Mouse (Mus musculus): ENCODE data around the gene Top3a. TPM values are rescaled to one million over a fixed set of nuclear protein-coding genes. Genes with fewer than 3 reads are reported as not detected.
A peak's percentile ranks its signal among the peaks of the same experiment; 100 is the strongest.
"Not testable (repeated sequence)": the region's sequence is repeated elsewhere in the genome, so short reads cannot be mapped to it uniquely, and the experiment has no call there.

The Top3a gene
- total RNA-seq (2014; fragmentation: Nextera tagmentation): 17.7 and 25.5 TPM in 2 replicates
- total RNA-seq (2017): 23.8 and 28.9 TPM in 2 replicates

GRCm38 (mm10) chr11:60776829-60777740, at the start of gene Top3a, which contains the start of gene Smcr8:
Gene Top3a, minus strand, starts transcription at chr11:60777365.
Gene Smcr8, plus strand, starts transcription at chr11:60777524.
- peak; percentile 86 for ATAC-seq (replicated peaks; ENCODE audit: poor library complexity, severe bottlenecking)

GRCm38 (mm10) chr11:60826700-60827099, 49.5 kb upstream of the Top3a start:
- ATAC-seq (replicated peaks; ENCODE audit: poor library complexity, severe bottlenecking): peak; percentile 58

GRCm38 (mm10) chr11:60825191-60825590, 48.0 kb upstream of the Top3a start:
- no peak for ATAC-seq (replicated peaks; ENCODE audit: poor library complexity, severe bottlenecking)

GRCm38 (mm10) chr11:60823771-60824170, 46.6 kb upstream of the Top3a start:
- ATAC-seq (replicated peaks; ENCODE audit: poor library complexity, severe bottlenecking): 0 out of 2 replicates have a peak, but pooled peaks have one; percentile 24

GRCm38 (mm10) chr11:60816398-60816797, 39.2 kb upstream of the Top3a start:
- ATAC-seq (replicated peaks; ENCODE audit: poor library complexity, severe bottlenecking): no peak

- ATAC-seq (replicated peaks; ENCODE audit: poor library complexity, severe bottlenecking): not testable (repeated sequence)
Observed at GRCm38 (mm10) chr11:60811618-60812017, 34.5 kb upstream of the Top3a start, which contains the start of gene Shmt1. Gene Shmt1, minus strand, starts transcription at chr11:60811718.

GRCm38 (mm10) chr11:60811054-60811460, 33.9 kb upstream of the Top3a start:
- ATAC-seq (replicated peaks; ENCODE audit: poor library complexity, severe bottlenecking): peak; percentile 100

GRCm38 (mm10) chr11:60810046-60810965, 33.1 kb upstream of the Top3a start:
- no peak for ATAC-seq (replicated peaks; ENCODE audit: poor library complexity, severe bottlenecking)

- ATAC-seq (replicated peaks; ENCODE audit: poor library complexity, severe bottlenecking): no peak
Observed at GRCm38 (mm10) chr11:60809546-60809945, 32.4 kb upstream of the Top3a start.

GRCm38 (mm10) chr11:60808286-60809070, 31.3 kb upstream of the Top3a start:
- ATAC-seq (replicated peaks; ENCODE audit: poor library complexity, severe bottlenecking): no peak

- ATAC-seq (replicated peaks; ENCODE audit: poor library complexity, severe bottlenecking): no peak
Observed at GRCm38 (mm10) chr11:60800892-60801291, 23.7 kb upstream of the Top3a start.

- no peak for ATAC-seq (replicated peaks; ENCODE audit: poor library complexity, severe bottlenecking)
Observed at GRCm38 (mm10) chr11:60799977-60800376, 22.8 kb upstream of the Top3a start.

GRCm38 (mm10) chr11:60796342-60796741, 19.2 kb upstream of the Top3a start:
- no peak for ATAC-seq (replicated peaks; ENCODE audit: poor library complexity, severe bottlenecking)

- ATAC-seq (replicated peaks; ENCODE audit: poor library complexity, severe bottlenecking): no peak
Observed at GRCm38 (mm10) chr11:60790472-60790871, 13.3 kb upstream of the Top3a start.

- ATAC-seq (replicated peaks; ENCODE audit: poor library complexity, severe bottlenecking): peak; percentile 66
Observed at GRCm38 (mm10) chr11:60787595-60787994, 10.4 kb upstream of the Top3a start.

GRCm38 (mm10) chr11:60784179-60784922, 7.2 kb upstream of the Top3a start:
- peak; percentile 84 for ATAC-seq (replicated peaks; ENCODE audit: poor library complexity, severe bottlenecking)

- no peak for ATAC-seq (replicated peaks; ENCODE audit: poor library complexity, severe bottlenecking)
Observed at GRCm38 (mm10) chr11:60779673-60780189, 2.6 kb upstream of the Top3a start.

- no peak for ATAC-seq (replicated peaks; ENCODE audit: poor library complexity, severe bottlenecking)
Observed at GRCm38 (mm10) chr11:60777801-60778370, 721 bp upstream of the Top3a start.

Measured in granulocyte monocyte progenitor cell, adult 5-6 weeks (primary cell).